Mouse (Mus musculus): ENCODE measurements around the gene Gm49322.

DNA sequence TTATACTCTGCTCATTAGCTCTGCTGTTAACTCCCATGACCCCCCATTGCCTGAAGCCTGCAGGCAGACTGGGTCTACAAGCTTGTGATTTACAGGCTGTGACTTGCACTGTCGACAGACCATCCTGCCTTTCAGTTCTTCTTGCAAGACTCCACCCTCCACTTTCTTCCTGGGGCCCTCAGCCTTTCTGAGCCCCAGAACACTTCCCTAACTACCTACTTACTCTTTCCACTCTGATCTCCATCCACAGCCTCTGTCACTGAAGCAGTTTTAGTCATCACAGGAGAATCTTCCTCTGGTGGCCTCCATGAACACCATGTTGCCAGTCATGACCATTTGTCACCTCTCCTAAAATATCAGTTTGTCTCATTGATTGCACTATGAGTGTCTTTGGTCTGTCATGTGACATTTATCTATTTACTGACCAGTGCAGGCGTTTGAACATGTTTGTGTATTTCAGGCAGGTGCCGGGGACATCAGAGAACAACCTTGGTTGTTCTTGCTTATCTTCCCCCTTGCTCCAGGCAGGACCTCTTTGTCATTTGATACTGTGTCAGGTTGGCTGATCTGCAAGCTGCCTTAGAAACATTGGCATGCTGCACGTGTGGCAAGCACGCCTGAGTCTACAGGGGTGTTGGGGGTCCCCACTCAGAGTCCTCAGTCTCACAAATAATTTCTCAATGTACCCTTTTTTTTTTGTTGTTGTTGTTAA is 57.8 kb downstream of the Gm49322 start:
- TF ChIP-seq CTCF (IDR thresholded peaks at IDR 0.05; ENCODE audit: borderline replicate concordance, extremely low read depth, insufficient read depth, insufficient read length) (no peak), POLR2A (IDR thresholded peaks at IDR 0.05; ENCODE audit: borderline replicate concordance, extremely low read depth, insufficient read depth, insufficient read length, poor library complexity, severe bottlenecking) (no peak)
